Mouse (Mus musculus) myocyte (in vitro differentiated cells): ENCODE measurements around the gene Ssrp1. TPM values are rescaled to one million over a fixed set of nuclear protein-coding genes. Genes with fewer than 3 reads are reported as not detected.

Source experiments
- H3K27me3 ChIP-seq: one replicate; pipeline ENCODE4 v1.6.1; 2011; ENCODE audit not compliant: control insufficient read depth, insufficient read depth, insufficient read length
- H3K36me3 ChIP-seq: one replicate; pipeline ENCODE4 v1.6.1; 2011; ENCODE audit not compliant: control insufficient read depth, insufficient read depth
- H3K4me2 ChIP-seq: one replicate; pipeline ENCODE4 v1.6.1; 2011; ENCODE audit warnings: low read depth, control low read depth
- H3K4me3 ChIP-seq: one replicate; pipeline ENCODE4 v1.5.1; 2011; ENCODE audit warnings: mild to moderate bottlenecking, control low read depth, moderate library complexity
- H3K79me2 ChIP-seq: one replicate; pipeline ENCODE4 v1.6.1; 2011; ENCODE audit not compliant: control insufficient read depth, insufficient read depth
- H3ac ChIP-seq: one replicate; pipeline ENCODE4 v1.6.1; 2011; ENCODE audit not compliant: control insufficient read depth, insufficient read length
- CEBPB ChIP-seq: IDR thresholded peaks from 2 replicates; pipeline ENCODE4 v1.6.1; 2011; ENCODE audit warnings: mild to moderate bottlenecking, moderate library complexity; ENCODE audit not compliant: poor library complexity, insufficient read depth, severe bottlenecking
- E2F4 ChIP-seq: IDR thresholded peaks from one replicate; pipeline ENCODE4 v1.6.1; 2011; ENCODE audit warnings: mild to moderate bottlenecking, control low read depth, moderate library complexity; ENCODE audit not compliant: insufficient read depth
- MAX ChIP-seq: IDR thresholded peaks from one replicate; pipeline ENCODE4 v1.6.1; 2011; ENCODE audit warnings: low read depth, mild to moderate bottlenecking, control low read depth
- MYOD1 ChIP-seq, 3 experiments: IDR thresholded peaks; one replicate each; pipeline ENCODE4 v1.6.1; 2011; ENCODE audit warnings: control low read depth in 2 of 3, low read depth in 2 of 3, mild to moderate bottlenecking in 2 of 3, moderate library complexity in 1 of 3; ENCODE audit not compliant: insufficient read length in 2 of 3, control insufficient read depth in 1 of 3
- MYOG ChIP-seq, 3 experiments: IDR thresholded peaks; one replicate each; pipeline ENCODE4 v1.6.1; 2011; ENCODE audit warnings: control low read depth in 2 of 3, low read depth in 2 of 3, mild to moderate bottlenecking in 2 of 3; ENCODE audit not compliant: insufficient read length in 2 of 3, control insufficient read depth in 1 of 3, insufficient read depth in 1 of 3
- POLR2A ChIP-seq: IDR thresholded peaks from one replicate; pipeline ENCODE4 v1.6.1; 2011; ENCODE audit warnings: low read depth, mild to moderate bottlenecking, control low read depth, moderate library complexity; ENCODE audit not compliant: insufficient read length
- POLR2AphosphoS2 ChIP-seq: IDR thresholded peaks from one replicate; pipeline ENCODE4 v1.6.1; 2011; ENCODE audit warnings: low read depth, control low read depth; ENCODE audit not compliant: insufficient read length
- REST ChIP-seq: IDR thresholded peaks from one replicate; pipeline ENCODE4 v1.6.1; 2011; ENCODE audit warnings: mild to moderate bottlenecking, control low read depth, moderate library complexity; ENCODE audit not compliant: insufficient read depth, insufficient read length
- SRF ChIP-seq: IDR thresholded peaks from one replicate; pipeline ENCODE4 v1.6.1; 2011; ENCODE audit warnings: low read depth; ENCODE audit not compliant: control insufficient read depth, insufficient read length
- TCF12 ChIP-seq: IDR thresholded peaks from one replicate; pipeline ENCODE4 v1.6.1; 2011; ENCODE audit warnings: mild to moderate bottlenecking, control low read depth; ENCODE audit not compliant: poor library complexity, insufficient read depth, severe bottlenecking
- TCF3 ChIP-seq: IDR thresholded peaks from one replicate; pipeline ENCODE4 v1.6.1; 2011; ENCODE audit warnings: low read depth, control low read depth; ENCODE audit not compliant: insufficient read length
- USF1 ChIP-seq: IDR thresholded peaks from one replicate; pipeline ENCODE4 v1.6.1; 2011; ENCODE audit warnings: low read depth, mild to moderate bottlenecking, control low read depth, moderate library complexity
- polyA plus RNA-seq: library from polyadenylated mRNA; unstranded; fragments of >200 nt; fragmentation: generic; extraction: Trizol; gene quantifications from one replicate; pipeline ENCODE4 v1.2.1, GENCODE M21; 2012; ENCODE audit warnings: missing spikeins

Ssrp1 gene
- polyA plus RNA-seq, 1 experiment = 123 TPM

GRCm38 (mm10) chr2:85026178-85026577 is 10.9 kb upstream of the Ssrp1 start:
- Histone ChIP-seq H3K4me2 (no peak overlapping the region), H3K4me3 (no peak overlapping the region), H3K79me2 (no peaks in the 10 kb centered on the region), H3K27me3 (peaks cover 25% of the 10 kb centered on the region), H3ac (no peak overlapping the region), H3K36me3 (no peaks in the 10 kb centered on the region)
- TF ChIP-seq CEBPB (no peak), TCF12 (no peak), MYOD1 (IDR thresholded peaks at IDR 0.05; ENCODE audit: control insufficient read depth in 1 of 3, insufficient read length in 2 of 3, low read depth in 2 of 3) (no peak), POLR2AphosphoS2 (no peak), REST (no peak), USF1 (no peak), MAX (no peak), POLR2A (no peak), SRF (no peak), E2F4 (no peak), MYOG (IDR thresholded peaks at IDR 0.05; ENCODE audit: control insufficient read depth in 1 of 3, insufficient read depth in 1 of 3, insufficient read length in 2 of 3, low read depth in 2 of 3) (no peak), TCF3 (no peak)

GRCm38 (mm10) chr2:85027281-85027680 is 9.8 kb upstream of the Ssrp1 start:
- TF ChIP-seq POLR2A (no peak), E2F4 (no peak), CEBPB (no peak), SRF (no peak), USF1 (no peak), TCF12 (no peak), MYOD1 (IDR thresholded peaks at IDR 0.05; ENCODE audit: control insufficient read depth in 1 of 3, insufficient read length in 2 of 3, low read depth in 2 of 3) (no peak), MAX (no peak), POLR2AphosphoS2 (no peak)
- no peaks in the 10 kb centered on the region for H3K79me2 ChIP-seq
- peaks cover 21% of the 10 kb centered on the region for H3K27me3 ChIP-seq
- H3ac ChIP-seq = no peak overlapping the region
- H3K36me3 ChIP-seq = no peaks in the 10 kb centered on the region
- no peak overlapping the region for H3K4me2 ChIP-seq
- no peak overlapping the region for H3K4me3 ChIP-seq

- no peak overlapping the region for H3K4me2 ChIP-seq
- TF ChIP-seq MAX = no peak
- TF ChIP-seq USF1 = no peak
- no peak for TF ChIP-seq TCF3
- no peak for TF ChIP-seq REST
- no peak for TF ChIP-seq TCF12
- TF ChIP-seq SRF = no peak
- TF ChIP-seq POLR2AphosphoS2 = no peak
- TF ChIP-seq MYOG (IDR thresholded peaks at IDR 0.05; ENCODE audit: control insufficient read depth in 1 of 3, insufficient read depth in 1 of 3, insufficient read length in 2 of 3, low read depth in 2 of 3) = no peak
- no peak for TF ChIP-seq CEBPB
- no peak for TF ChIP-seq POLR2A
- no peak for TF ChIP-seq E2F4
- no peak for TF ChIP-seq MYOD1 (IDR thresholded peaks at IDR 0.05; ENCODE audit: control insufficient read depth in 1 of 3, insufficient read length in 2 of 3, low read depth in 2 of 3)
- no peak overlapping the region for H3K4me3 ChIP-seq
- no peaks in the 10 kb centered on the region for H3K27me3 ChIP-seq
- no peak overlapping the region for H3ac ChIP-seq
- H3K36me3 ChIP-seq = no peaks in the 10 kb centered on the region
- H3K79me2 ChIP-seq = no peaks in the 10 kb centered on the region
Measured at GRCm38 (mm10) chr2:85029897-85030296, 7.1 kb upstream of the Ssrp1 start.

- no peak for TF ChIP-seq POLR2A
- TF ChIP-seq REST = no peak
- TF ChIP-seq TCF3 = no peak
- no peak for TF ChIP-seq MYOD1 (IDR thresholded peaks at IDR 0.05; ENCODE audit: control insufficient read depth in 1 of 3, insufficient read length in 2 of 3, low read depth in 2 of 3)
- no peak for TF ChIP-seq MAX
- no peak for TF ChIP-seq POLR2AphosphoS2
- TF ChIP-seq TCF12 = no peak
- TF ChIP-seq USF1 = no peak
- no peak for TF ChIP-seq E2F4
- Histone ChIP-seq H3K27me3 (no peaks in the 10 kb centered on the region), H3K36me3 (no peaks in the 10 kb centered on the region), H3ac (no peak overlapping the region), H3K4me2 (no peak overlapping the region), H3K4me3 (no peak overlapping the region), H3K79me2 (no peaks in the 10 kb centered on the region)
Measured at GRCm38 (mm10) chr2:85030989-85031388, 6.0 kb upstream of the Ssrp1 start.

- H3K4me2 ChIP-seq = peak overlapping the region; percentile 58
- TF ChIP-seq REST = no peak
- TF ChIP-seq MYOG (IDR thresholded peaks at IDR 0.05; ENCODE audit: control insufficient read depth in 1 of 3, insufficient read depth in 1 of 3, insufficient read length in 2 of 3, low read depth in 2 of 3) = no peak
- no peak for TF ChIP-seq TCF12
- TF ChIP-seq POLR2A = no peak
- TF ChIP-seq POLR2AphosphoS2 = no peak
- TF ChIP-seq SRF = no peak
- TF ChIP-seq MAX = peak; percentile 63
- peak; percentile 41; the same call in 1 of the 2 replicates for TF ChIP-seq CEBPB
- TF ChIP-seq E2F4 = no peak
- TF ChIP-seq USF1 = peak; percentile 31
- no peak for TF ChIP-seq MYOD1 (IDR thresholded peaks at IDR 0.05; ENCODE audit: control insufficient read depth in 1 of 3, insufficient read length in 2 of 3, low read depth in 2 of 3)
- TF ChIP-seq TCF3 = no peak
- no peaks in the 10 kb centered on the region for H3K36me3 ChIP-seq
- H3K4me3 ChIP-seq = peak overlapping the region; percentile 23
- H3K79me2 ChIP-seq = peaks cover 11% of the 10 kb centered on the region
- H3K27me3 ChIP-seq = no peaks in the 10 kb centered on the region
- H3ac ChIP-seq = no peak overlapping the region
Measured at GRCm38 (mm10) chr2:85033121-85033520, 3.9 kb upstream of the Ssrp1 start.
